Mouse (Mus musculus) MEL (cell line): Measurements from ENCODE around the gene Apol7e. TPM values are rescaled to one million over a fixed set of nuclear protein-coding genes. Genes with fewer than 3 reads are reported as not detected.
"Not testable (repeated sequence)": the region's sequence is repeated elsewhere in the genome, so short reads cannot be mapped to it uniquely, and the experiment has no call there.

Source experiments
- DNase-seq: peaks from one replicate; pipeline ENCODE4 v3.0.0; 2011; ENCODE audit warnings: low read depth, low spot score
- H3K27ac ChIP-seq: 2 replicates; pipeline ENCODE4 v1.5.1; 2012; ENCODE audit warnings: low read depth, mild to moderate bottlenecking, control low read depth, low read length, moderate library complexity; ENCODE audit not compliant: control insufficient read depth
- H3K27me3 ChIP-seq, 2 experiments: fragments of 150-350 bp in 1 of 2; sonication (generic) in 1 of 2; 2 replicates each; pipeline ENCODE4 v1.6.1; 2012; ENCODE audit warnings: low read length in 2 of 2, mild to moderate bottlenecking in 2 of 2, improper control_type of control experiment in 1 of 2, moderate library complexity in 1 of 2; ENCODE audit not compliant: insufficient read depth in 2 of 2, control insufficient read depth in 1 of 2
- H3K36me3 ChIP-seq, 2 experiments: 2 replicates each; pipeline ENCODE4 v1.6.1; 2012 to 2014; ENCODE audit warnings: low read length in 2 of 2, improper control_type of control experiment in 1 of 2, inconsistent platforms in 1 of 2, mild to moderate bottlenecking in 1 of 2; ENCODE audit not compliant: insufficient read depth in 2 of 2, control insufficient read depth in 1 of 2
- H3K4me1 ChIP-seq, 2 experiments: fragments of 150-350 bp in 1 of 2; sonication (generic) in 1 of 2; 2 replicates each; pipeline ENCODE4 v1.6.1; 2012; ENCODE audit warnings: low read length in 2 of 2, improper control_type of control experiment in 1 of 2, mild to moderate bottlenecking in 1 of 2; ENCODE audit not compliant: insufficient read depth in 2 of 2, control insufficient read depth in 1 of 2
- H3K4me3 ChIP-seq, 2 experiments: fragments of 150-350 bp in 1 of 2; sonication (generic) in 1 of 2; 2 replicates each; pipeline ENCODE4 v1.5.1; 2012; ENCODE audit warnings: low read depth in 2 of 2, low read length in 2 of 2, mild to moderate bottlenecking in 2 of 2, moderate library complexity in 2 of 2, control low read depth in 1 of 2, improper control_type of control experiment in 1 of 2; ENCODE audit not compliant: control insufficient read depth in 1 of 2, insufficient read depth in 1 of 2
- H3K79me2 ChIP-seq: 2 replicates; pipeline ENCODE4 v1.6.1; 2012; ENCODE audit warnings: mild to moderate bottlenecking, low read length, moderate library complexity; ENCODE audit not compliant: control insufficient read depth, poor library complexity, insufficient read depth
- H3K9ac ChIP-seq: 2 replicates; pipeline ENCODE4 v1.6.1; 2012; ENCODE audit warnings: low read depth, mild to moderate bottlenecking, control low read depth, low read length, moderate library complexity; ENCODE audit not compliant: control insufficient read depth, poor library complexity, severe bottlenecking
- H3K9me3 ChIP-seq: fragments of 150-350 bp; sonication (generic); replicated peaks from 2 replicates; pipeline ENCODE4 v1.6.1; 2012; ENCODE audit warnings: mild to moderate bottlenecking, low read length, improper control_type of control experiment, moderate library complexity; ENCODE audit not compliant: insufficient read depth
- CHD2 ChIP-seq: IDR thresholded peaks from 2 replicates; pipeline ENCODE4 v1.6.1; 2011; ENCODE audit warnings: low read length, improper control_type of control experiment
- GATA1 ChIP-seq: IDR thresholded peaks from 2 replicates; pipeline ENCODE4 v1.6.1; 2011; ENCODE audit warnings: low read depth, low read length, improper control_type of control experiment
- POLR2AphosphoS5 ChIP-seq: IDR thresholded peaks from 2 replicates; pipeline ENCODE4 v1.6.1; 2012; ENCODE audit warnings: low read depth, borderline replicate concordance, mild to moderate bottlenecking, inconsistent platforms, low read length, moderate library complexity, mixed read lengths
- RCOR1 ChIP-seq: IDR thresholded peaks from 2 replicates; pipeline ENCODE4 v1.6.1; 2012; ENCODE audit warnings: low read depth, mild to moderate bottlenecking, inconsistent platforms, low read length, improper control_type of control experiment
- TBP ChIP-seq: IDR thresholded peaks from 2 replicates; pipeline ENCODE4 v1.8.0; 2011; ENCODE audit warnings: low read depth, low read length, improper control_type of control experiment
- USF2 ChIP-seq, 2 experiments: IDR thresholded peaks; 2 replicates each; pipeline ENCODE4 v1.6.1; 2011 to 2012; ENCODE audit warnings: improper control_type of control experiment in 2 of 2, low read length in 2 of 2, borderline replicate concordance in 1 of 2, inconsistent platforms in 1 of 2, low read depth in 1 of 2, mild to moderate bottlenecking in 1 of 2; ENCODE audit not compliant: insufficient read depth in 1 of 2
- ZNF384 ChIP-seq: IDR thresholded peaks from 2 replicates; pipeline ENCODE4 v1.6.1; 2012; ENCODE audit warnings: low read depth, mild to moderate bottlenecking, inconsistent platforms, low read length, improper control_type of control experiment
- polyA plus RNA-seq, 2 experiments: library from polyadenylated mRNA; stranded (reverse) in 1 of 2; unstranded in 1 of 2; fragments of >175 nt in 1 of 2; fragments of >200 nt in 1 of 2; gene quantifications; 2 replicates each; pipeline versions ENCODE4 v1.2.1 to v1.2.4; 2012; ENCODE audit warnings: low replicate concordance in 2 of 2, low read depth in 1 of 2; ENCODE audit not compliant: insufficient read length in 2 of 2, insufficient read depth in 1 of 2, missing spikeins in 1 of 2
- total RNA-seq: library from RNA; depleted of rRNA; stranded (reverse); fragments of 300-350 nt; gene quantifications from 2 replicates; pipeline ENCODE4 v1.2.3, GENCODE M21; 2012

The Apol7e gene
- total and polyA plus RNA-seq, 3 experiments: not detected

DNA sequence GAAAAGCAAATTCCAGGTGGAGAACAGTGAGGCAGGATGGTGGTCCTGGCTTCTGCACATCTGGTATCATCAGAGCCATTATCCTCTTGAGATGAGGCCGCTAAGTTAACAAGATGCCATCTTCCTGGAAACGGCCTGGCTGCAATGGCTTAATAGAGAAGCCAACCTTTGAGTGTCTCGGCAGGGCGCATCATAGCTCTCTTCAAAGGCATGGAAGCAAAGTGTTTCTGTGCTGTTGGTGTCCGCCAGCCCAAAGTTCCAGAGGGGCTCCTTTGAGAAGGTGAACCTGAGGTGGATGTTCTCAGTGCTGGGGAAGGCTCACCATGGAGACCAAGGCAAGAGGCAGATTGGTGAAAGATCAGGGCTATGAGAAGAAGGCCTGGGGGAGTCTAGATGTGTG, 32.9 kb downstream of the Apol7e start:
- no peak for DNase-seq
- peaks cover 0 to 7% of the 10 kb centered on the region in 2 experiments; a peak in 2 of 4 replicates for H3K4me1 ChIP-seq
- H3K9ac ChIP-seq: no peak overlapping the region
- TF ChIP-seq TBP: no peak
- TF ChIP-seq CHD2: no peak
- no peak for TF ChIP-seq USF2 (IDR thresholded peaks at IDR 0.05; ENCODE audit: borderline replicate concordance in 1 of 2, insufficient read depth in 1 of 2, low read depth in 1 of 2, low read length in 2 of 2)
- no peak for TF ChIP-seq POLR2AphosphoS5
- TF ChIP-seq, all 39 proteins: peak for 0
- Histone ChIP-seq H3K9me3 (no peaks in the 10 kb centered on the region), H3K79me2 (no peaks in the 10 kb centered on the region), H3K4me3 (no peak overlapping the region), H3K27me3 (no peaks in the 10 kb centered on the region), H3K27ac (no peak overlapping the region), H3K36me3 (peaks cover 0 to 4% of the 10 kb centered on the region in 2 experiments; a peak in 1 of 4 replicates)

DNA sequence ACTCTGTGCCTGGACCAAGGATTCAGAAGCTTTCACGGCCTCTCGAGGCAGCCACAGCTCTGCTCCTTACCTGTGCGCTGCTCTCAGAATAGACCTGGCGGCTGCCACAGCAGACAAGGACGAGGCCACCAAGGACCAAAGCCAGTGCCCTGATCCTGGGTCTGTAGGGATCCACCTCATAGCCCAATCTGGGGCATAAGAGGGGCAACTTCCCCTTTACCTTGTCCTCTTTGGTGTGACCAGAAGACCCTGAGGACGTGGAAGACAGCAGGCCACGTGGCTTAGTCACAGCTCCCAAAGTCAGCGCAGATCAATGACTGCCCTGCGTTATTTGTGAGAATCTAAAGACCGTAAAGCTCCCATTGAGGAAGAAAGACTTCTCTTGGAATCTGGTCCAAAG, 34.2 kb downstream of the Apol7e start:
- DNase-seq, H3K4me3 ChIP-seq, H3K9me3 ChIP-seq, H3K4me1 ChIP-seq, H3K27ac ChIP-seq, H3K36me3 ChIP-seq, H3K9ac ChIP-seq, H3K27me3 ChIP-seq, H3K79me2 ChIP-seq: not testable (repeated sequence)

DNA sequence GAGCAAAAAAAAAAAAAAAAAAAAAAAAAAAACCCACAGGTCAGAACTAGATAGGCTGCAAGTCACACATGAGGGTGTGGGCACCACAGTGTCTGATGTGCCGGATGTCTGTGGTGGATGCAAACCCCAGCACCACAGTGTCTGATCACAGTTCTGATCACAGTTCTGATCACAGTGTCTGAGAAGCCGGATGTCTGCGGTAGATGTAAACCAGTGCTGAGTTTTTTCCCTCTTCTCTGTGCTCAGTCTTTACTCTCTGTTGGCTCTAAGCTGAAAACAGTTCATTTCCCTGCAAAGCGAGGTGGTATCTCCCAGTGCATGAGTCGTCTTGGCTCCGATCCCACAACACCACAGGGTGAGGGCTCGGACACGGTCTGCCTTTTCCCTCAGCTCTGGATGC, 34.7 kb downstream of the Apol7e start:
- not testable (repeated sequence) for H3K27me3 ChIP-seq, H3K4me3 ChIP-seq, H3K27ac ChIP-seq, H3K4me1 ChIP-seq, H3K9me3 ChIP-seq, H3K9ac ChIP-seq, H3K36me3 ChIP-seq, H3K79me2 ChIP-seq
- peak; percentile 38 for DNase-seq
- TF ChIP-seq RCOR1 (peak; percentile 58; the same call in 1 of the 2 replicates), GATA1 (0 out of 2 replicates have a peak, but pooled peaks have one; percentile 5), ZNF384 (peak; percentile 84)

DNA sequence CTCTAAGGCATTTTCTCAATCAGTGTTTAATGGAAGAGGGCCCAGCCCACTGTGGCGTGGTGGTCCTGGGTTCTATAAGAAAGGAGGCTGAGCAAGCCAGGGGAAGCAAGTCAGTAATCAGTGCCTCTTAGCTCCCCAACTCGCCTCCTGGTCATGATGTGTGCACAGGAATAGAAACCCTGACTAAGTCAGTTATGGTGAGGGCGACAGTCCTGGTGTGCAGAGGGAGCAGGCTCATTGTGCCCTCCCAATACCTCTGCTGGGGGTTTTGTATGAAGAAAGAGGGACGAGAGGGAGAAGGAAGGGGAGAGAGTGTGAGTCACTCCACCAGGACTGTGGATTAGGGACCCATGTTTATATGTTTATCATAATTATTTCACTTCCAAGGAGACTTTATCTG, 35.2 kb downstream of the Apol7e start:
- not testable (repeated sequence) for H3K36me3 ChIP-seq, H3K27ac ChIP-seq, H3K9me3 ChIP-seq, H3K79me2 ChIP-seq, H3K4me1 ChIP-seq, H3K9ac ChIP-seq, H3K27me3 ChIP-seq, H3K4me3 ChIP-seq, DNase-seq
